Mouse (Mus musculus): ENCODE results near the gene Pcnx2. TPM values are rescaled to one million over a fixed set of nuclear protein-coding genes. Genes with fewer than 3 reads are reported as not detected.

The Pcnx2 gene
- polyA plus RNA-seq, 1 experiment from 2014 or later = 0.15 TPM

DNA sequence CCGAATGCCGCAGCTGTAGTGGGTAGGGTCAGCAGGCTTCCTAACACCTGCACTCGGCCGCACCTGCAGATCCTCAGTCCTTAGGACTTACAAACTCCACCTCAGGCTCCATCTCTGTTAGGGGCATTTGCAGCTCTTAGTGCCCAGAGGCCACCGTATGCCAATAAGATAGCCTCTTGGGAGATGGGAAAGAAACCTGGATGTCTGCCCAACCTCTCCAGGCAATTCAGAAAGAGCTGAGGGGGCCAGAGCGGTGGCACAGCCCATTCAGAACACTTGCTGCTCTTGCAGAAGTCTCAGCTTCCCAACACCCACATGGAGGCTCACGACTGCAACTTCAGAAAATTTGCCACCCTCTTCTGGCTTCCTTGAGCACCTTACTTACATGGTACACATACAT lies 192.3 kb downstream of the Pcnx2 start:
- ATAC-seq (replicated peaks; ENCODE audit: insufficient number of reproducible peaks, insufficient read depth, low FRiP score, low read depth) = no peak
- no peaks in the 10 kb centered on the region for H3K27me3 ChIP-seq
- no peak overlapping the region for H3K4me2 ChIP-seq
- H3K36me3 ChIP-seq = no peaks in the 10 kb centered on the region
- 73% methylated on average over 7 of the region's 7 CpGs for WGBS
- no peaks in the 10 kb centered on the region for H3K9me3 ChIP-seq (replicated peaks)
- H3K27ac ChIP-seq = no peak overlapping the region
- H3K4me3 ChIP-seq = no peak overlapping the region
- no peak overlapping the region for H3K9ac ChIP-seq
- 0 out of 2 replicates have a peak, but pooled peaks cover 4% of the 10 kb centered on the region for H3K4me1 ChIP-seq (replicated peaks)

DNA sequence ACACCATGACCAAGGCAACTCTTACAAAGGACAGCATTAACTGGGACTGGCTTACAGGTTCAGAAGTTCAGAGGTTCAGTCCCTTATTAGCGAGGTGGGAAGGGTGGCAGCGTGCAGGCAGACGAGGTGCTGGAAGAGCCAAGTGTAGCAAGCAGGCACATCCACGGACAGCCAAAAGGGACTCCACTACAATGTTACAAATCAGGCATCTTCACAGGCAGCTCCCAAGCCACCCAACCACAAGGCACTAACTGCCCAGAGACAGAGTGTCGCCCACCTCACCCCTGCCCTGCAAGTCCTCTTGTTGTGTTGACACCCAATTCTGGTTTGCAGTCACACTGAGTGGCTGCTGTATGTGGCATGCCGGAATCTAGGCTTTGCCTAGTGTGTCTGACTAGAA lies 193.7 kb downstream of the Pcnx2 start:
- Histone ChIP-seq H3K9ac (no peak overlapping the region), H3K4me1 (replicated peaks) (0 out of 2 replicates have a peak, but pooled peaks cover 4% of the 10 kb centered on the region), H3K4me3 (no peak overlapping the region), H3K27me3 (no peaks in the 10 kb centered on the region), H3K4me2 (no peak overlapping the region), H3K36me3 (no peaks in the 10 kb centered on the region), H3K9me3 (replicated peaks) (no peaks in the 10 kb centered on the region), H3K27ac (no peak overlapping the region)
- 86% methylated on average over 6 of the region's 6 CpGs for WGBS
- no peak for ATAC-seq (replicated peaks; ENCODE audit: insufficient number of reproducible peaks, insufficient read depth, low FRiP score, low read depth)

DNA sequence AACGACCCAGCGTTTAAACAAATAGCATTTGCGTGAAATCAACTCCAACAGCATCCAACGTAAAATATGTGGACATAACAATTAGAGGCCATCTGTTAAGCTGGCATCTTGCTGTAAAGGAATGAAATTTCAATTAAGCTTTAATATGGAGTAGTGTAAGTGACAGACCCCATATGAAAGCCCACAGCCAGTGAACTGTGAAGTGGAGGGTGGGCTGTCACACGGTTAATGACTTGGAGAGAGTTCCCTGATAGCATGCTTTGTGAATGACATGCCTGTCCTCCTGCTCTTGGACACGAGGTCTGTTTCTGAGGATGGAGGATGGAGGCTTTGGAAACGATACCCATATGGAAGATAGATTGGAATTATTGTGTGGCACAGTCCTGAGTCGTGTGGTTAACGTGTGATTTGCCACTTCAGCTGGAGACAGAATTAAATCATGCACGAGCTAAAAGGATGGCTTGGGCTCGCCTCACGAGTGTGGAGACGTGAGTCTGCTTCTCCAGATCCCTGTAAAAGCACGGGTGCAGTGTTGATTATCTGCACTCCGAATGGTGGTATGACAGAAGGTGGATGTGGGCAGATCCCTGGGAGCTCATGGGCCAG lies 195.1 kb downstream of the Pcnx2 start:
- Histone ChIP-seq H3K27me3 (no peaks in the 10 kb centered on the region), H3K27ac (no peak overlapping the region), H3K4me2 (no peak overlapping the region), H3K4me3 (no peak overlapping the region), H3K4me1 (replicated peaks) (0 out of 2 replicates have a peak, but pooled peaks cover 4% of the 10 kb centered on the region), H3K9me3 (replicated peaks) (no peaks in the 10 kb centered on the region), H3K9ac (no peak overlapping the region), H3K36me3 (no peaks in the 10 kb centered on the region)
- ATAC-seq (replicated peaks; ENCODE audit: insufficient number of reproducible peaks, insufficient read depth, low FRiP score, low read depth) = no peak
- WGBS = 67% methylated on average over 15 of the region's 15 CpGs

Other genes with a start within 250 kb of the Pcnx2 start
- gene Map10, start 228.5 kb downstream of the Pcnx2 start, polyA plus RNA-seq (2015; fragmentation: Nextera tagmentation; extraction: Ambion mirVana) = 6.0 and 6.6 TPM in 2 replicates
- 25.0 and 28.2 TPM in 2 replicates for gene Ntpcr, start 168.4 kb downstream of the Pcnx2 start, polyA plus RNA-seq (2015; fragmentation: Nextera tagmentation; extraction: Ambion mirVana)
- 0.14 and 0.27 TPM in 2 replicates for gene Map3k21, start 12.1 kb upstream of the Pcnx2 start, polyA plus RNA-seq (2015; fragmentation: Nextera tagmentation; extraction: Ambion mirVana)
- gene Kcnk1, start 96.9 kb upstream of the Pcnx2 start, polyA plus RNA-seq (2015; fragmentation: Nextera tagmentation; extraction: Ambion mirVana) = 2.4 and 5.8 TPM in 2 replicates

Data from heart, embryonic 15.5 days (tissue).